Comparison of ENCODE assay signal across 8 mouse cellular contexts in the genomic region with DNA sequence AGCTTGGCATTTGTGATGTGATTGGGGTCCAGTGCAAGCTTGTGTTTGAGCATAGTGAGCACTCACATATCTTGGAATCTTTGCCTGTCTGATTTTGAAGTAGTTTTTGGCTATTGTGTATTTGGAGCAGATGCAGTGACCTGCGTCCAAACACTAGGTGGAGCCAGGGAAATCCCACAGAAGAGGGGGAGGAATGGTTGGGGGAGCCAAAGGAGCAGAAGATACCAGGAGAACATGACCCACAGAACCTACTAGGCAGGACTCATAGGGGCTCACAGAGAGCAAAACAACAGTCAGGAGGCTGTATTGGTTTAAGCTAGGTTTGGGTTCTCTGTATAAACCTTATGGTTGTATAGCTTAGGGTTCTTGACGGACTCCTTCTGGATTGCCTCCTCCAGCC. TPM values are rescaled to one million over a fixed set of nuclear protein-coding genes. Genes with fewer than 3 reads are reported as not detected.
DNase-seq lines count a peak whose midpoint lies in the region; ATAC-seq lines count a peak whose summit lies in the region.

No protein-coding gene starts in this region.

- no peak overlapping the region for H3K4me2 ChIP-seq in heart, embryonic 12.5 days
- H3K4me2 ChIP-seq in neural tube, embryonic 11.5 days (ENCODE audit: low read depth): no peak overlapping the region

- H3K27ac ChIP-seq in heart, embryonic 12.5 days (ENCODE audit: poor library complexity, severe bottlenecking): no peak overlapping the region
- no peak overlapping the region for H3K27ac ChIP-seq in neural tube, embryonic 11.5 days (ENCODE audit: low read depth, low read length)

- peaks cover 26% of the 10 kb centered on the region for H3K36me3 ChIP-seq in heart, embryonic 12.5 days
- no peaks in the 10 kb centered on the region for H3K36me3 ChIP-seq in neural tube, embryonic 11.5 days (ENCODE audit: control insufficient read depth, insufficient read depth, low read length)

- no peak overlapping the region for H3K9ac ChIP-seq in heart, embryonic 12.5 days
- H3K9ac ChIP-seq in neural tube, embryonic 11.5 days (ENCODE audit: low read length): no peak overlapping the region

- WGBS in heart, embryonic 12.5 days: 58% methylated on average over 2 of the region's 2 CpGs
- 54% methylated on average over 2 of the region's 2 CpGs for WGBS in neural tube, embryonic 11.5 days

- ATAC-seq in heart, embryonic 12.5 days (ENCODE audit: insufficient number of reproducible peaks, low FRiP score): no peak
- ATAC-seq in neural tube, embryonic 11.5 days (ENCODE audit: insufficient read depth, low FRiP score, low TSS enrichment): no peak
- ATAC-seq in common myeloid progenitor, adult 5-6 weeks (replicated peaks; ENCODE audit: low read depth, poor library complexity, severe bottlenecking): 0 out of 2 replicates have a peak, but pooled peaks have one; percentile 58

- no peaks in the 10 kb centered on the region for H3K27me3 ChIP-seq in heart, embryonic 12.5 days (replicated peaks)
- H3K27me3 ChIP-seq in neural tube, embryonic 11.5 days (ENCODE audit: control insufficient read depth, insufficient read depth, low read length): no peaks in the 10 kb centered on the region

- H3K9me3 ChIP-seq in heart, embryonic 12.5 days (replicated peaks): no peaks in the 10 kb centered on the region
- H3K9me3 ChIP-seq in neural tube, embryonic 11.5 days (ENCODE audit: control insufficient read depth, low read length): no peaks in the 10 kb centered on the region

- peak; percentile 4 for DNase-seq in heart, adult 8-10 months (ENCODE audit: low spot score)
- peak; percentile 16 for DNase-seq in neural tube, embryonic 11.5 days (ENCODE audit: low spot score)
- no peak for DNase-seq in neural tube, embryonic 10.5 days (ENCODE audit: extremely low spot score, low spot score)
- peak; percentile 2 for DNase-seq in retina, embryonic 14.5 days (ENCODE audit: low spot score)
- DNase-seq in thymus, postnatal 36 days: no peak
- no peak for DNase-seq in yolk sac, embryonic 10.5 days (ENCODE audit: low spot score)

- no peaks in the 10 kb centered on the region for H3K4me1 ChIP-seq in heart, embryonic 12.5 days (replicated peaks)
- no peaks in the 10 kb centered on the region for H3K4me1 ChIP-seq in neural tube, embryonic 11.5 days (ENCODE audit: control insufficient read depth, insufficient read depth, low read length)

- no peak overlapping the region for H3K4me3 ChIP-seq in heart, embryonic 12.5 days
- no peak overlapping the region for H3K4me3 ChIP-seq in neural tube, embryonic 11.5 days (ENCODE audit: low read depth, low read length)

RNA-seq across cellular contexts. Expression of a gene that starts 46.6 kb away (rescaled TPM):
- 100 to 1,000 TPM; 483 to 550 (median 520) TPM for total RNA-seq in heart, adult 8-10 months (2022)
- 458 and 459 TPM in 2 replicates for polyA plus RNA-seq in heart, embryonic 12.5 days (2016; fragmentation: Nextera tagmentation; extraction: Ambion mirVana)
- polyA plus RNA-seq in neural tube, embryonic 11.5 days (2014; fragmentation: Nextera tagmentation; extraction: Ambion mirVana): 682 and 700 TPM in 2 replicates
- total RNA-seq in common myeloid progenitor, adult 5-6 weeks (2017): 1,695 and 1,764 TPM in 2 replicates

Comparison
In these comparisons a context has a peak if more than half of its experiments do, and no peak if none do; other contexts are left out.
1. DNase-seq: peak in heart, adult 8-10 months (single experiment), neural tube, embryonic 11.5 days (single experiment) and retina, embryonic 14.5 days (single experiment); none in neural tube, embryonic 10.5 days (single experiment), thymus, postnatal 36 days (0 of 2) and yolk sac, embryonic 10.5 days (single experiment).